Mouse (Mus musculus): ENCODE results near the gene Psme3. TPM values are rescaled to one million over a fixed set of nuclear protein-coding genes. Genes with fewer than 3 reads are reported as not detected.

The Psme3 gene
- 10 to 100 TPM; 74.0 to 80.6 TPM for total RNA-seq (2023)

DNA sequence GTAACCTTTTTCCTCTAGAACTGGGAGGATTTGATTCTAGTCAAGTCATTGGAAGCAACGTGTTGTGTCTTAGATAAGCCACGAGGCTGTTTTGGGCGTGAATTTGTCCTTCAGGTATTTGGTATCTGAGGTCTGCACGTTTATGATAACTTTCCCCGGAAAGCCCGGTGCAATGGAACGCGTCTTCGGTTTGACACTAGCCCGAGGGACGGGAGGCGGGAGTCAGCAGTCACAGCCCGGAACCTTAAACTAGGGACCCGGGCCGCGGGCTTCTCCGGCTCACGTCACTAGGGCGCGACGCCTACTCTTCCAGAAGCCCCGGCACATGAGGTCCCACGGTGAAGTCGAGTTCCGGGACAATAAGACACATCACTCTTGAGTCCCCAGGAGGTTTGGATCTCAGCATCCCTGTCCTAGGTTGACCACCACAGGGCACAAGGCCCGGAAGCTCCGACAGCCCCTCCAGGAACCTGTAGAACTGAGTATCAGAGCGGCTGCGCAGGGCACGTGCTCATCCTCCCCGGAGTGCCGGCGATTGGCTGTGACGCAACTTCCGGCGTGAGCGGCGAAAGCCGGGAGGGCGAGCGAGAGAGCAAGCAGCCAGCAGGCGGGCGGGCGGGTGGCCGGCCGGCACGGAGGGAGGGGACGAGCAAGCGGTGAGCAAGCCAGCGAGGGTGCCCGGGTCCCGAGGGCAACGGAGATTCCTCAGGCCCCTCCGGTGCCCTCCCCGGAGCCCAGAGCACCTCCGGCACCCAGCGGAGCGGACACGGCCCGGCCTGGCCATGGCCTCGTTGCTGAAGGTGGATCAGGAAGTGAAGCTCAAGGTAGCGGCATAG, at the start of gene Psme3:
TSS of gene Psme3 (plus strand) at position 549 of the 836 bp plus-strand sequence.

DNA sequence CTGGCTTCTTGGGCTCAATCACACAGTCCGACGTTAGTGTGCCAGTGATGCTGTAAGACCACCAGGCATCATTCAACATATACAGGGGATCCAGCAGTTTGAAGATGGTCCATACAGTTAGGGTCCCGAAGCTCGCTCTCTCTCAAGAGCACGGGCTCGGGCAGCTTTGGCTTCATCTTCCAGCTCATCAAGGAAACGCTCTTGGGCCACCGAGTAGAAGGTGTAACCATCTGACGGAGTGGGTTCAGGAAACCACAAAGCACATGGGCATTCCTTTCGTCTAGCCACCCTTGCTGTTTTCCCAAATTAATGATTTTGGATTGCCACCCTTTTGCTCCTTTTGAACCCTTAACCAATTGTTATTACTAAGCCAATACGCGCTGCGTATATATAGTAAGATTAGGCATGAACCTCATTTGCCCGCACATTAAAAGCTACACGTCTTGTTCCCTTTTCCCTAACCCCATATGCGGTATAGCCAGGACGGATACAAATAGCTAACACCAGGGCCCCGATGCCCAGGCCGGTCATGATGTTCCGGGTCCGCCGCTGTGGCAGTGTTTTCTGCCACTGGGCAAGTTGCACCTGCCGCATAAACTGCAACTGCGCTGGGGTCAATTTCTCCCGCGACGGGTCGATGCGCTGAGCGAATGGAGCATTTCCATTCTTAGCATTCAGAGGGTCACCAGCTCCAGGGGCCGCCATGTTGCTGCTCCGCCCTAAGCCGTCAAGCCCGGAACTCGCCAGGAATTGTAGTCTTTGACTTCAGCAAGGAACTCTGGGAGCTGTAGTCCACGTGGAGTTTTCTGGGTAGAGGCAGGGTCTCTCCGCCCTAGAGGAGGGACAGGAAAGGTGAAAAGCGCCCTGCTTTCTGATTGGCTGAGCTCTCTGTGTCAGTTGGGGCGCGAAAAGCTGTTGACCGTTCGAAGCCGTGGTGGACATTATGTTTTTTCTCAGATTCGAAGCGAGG, 37.5 kb upstream of the Psme3 start, which contains the start of the genes Cntd1 and Coa3:
TSS of gene Cntd1 (plus strand) at position 790 of the 970 bp plus-strand sequence.
TSS of gene Coa3 (minus strand) at position 892 of the 970 bp plus-strand sequence.

DNA sequence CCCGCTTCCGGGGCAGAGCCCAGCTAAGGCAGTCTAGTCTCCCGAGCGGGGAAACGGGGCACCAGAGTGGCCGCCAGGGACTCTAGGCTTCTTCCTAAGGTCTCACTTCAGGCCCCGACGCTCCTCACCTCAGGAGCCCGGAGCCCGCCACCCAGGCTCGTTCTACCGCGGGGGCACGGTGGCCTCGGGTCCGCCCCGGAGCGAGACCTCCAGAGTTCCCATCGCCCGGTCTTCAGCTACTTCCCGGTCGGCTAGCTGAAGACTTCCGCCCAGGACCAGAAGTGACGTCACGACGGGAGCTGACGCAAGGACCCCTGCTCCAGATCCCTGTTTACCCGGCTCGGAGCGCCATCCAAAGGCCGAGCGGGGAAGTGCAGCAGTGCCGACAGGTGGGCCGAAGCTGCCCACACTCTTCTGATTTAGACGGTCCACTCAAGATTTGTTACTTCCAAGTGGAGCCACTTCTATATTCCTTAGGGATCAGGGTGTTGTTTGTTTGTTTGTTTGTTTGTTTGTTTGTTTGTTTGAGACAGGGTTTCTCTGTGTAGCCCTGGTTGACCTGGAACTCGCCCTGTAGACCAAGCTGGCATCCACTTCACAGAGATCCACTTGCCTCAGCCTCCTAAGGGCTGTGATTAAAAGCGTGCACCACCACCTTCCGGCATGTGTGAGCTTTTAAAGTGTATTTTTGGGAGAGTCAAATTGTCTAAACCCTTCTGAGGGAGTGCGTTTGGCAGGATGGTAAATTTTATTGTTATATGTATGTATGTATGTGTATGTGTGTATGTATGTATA, 13.8 kb upstream of the Psme3 start, which contains the start of gene Becn1:
TSS of gene Becn1 (minus strand) at position 283 of the 795 bp plus-strand sequence.

DNA sequence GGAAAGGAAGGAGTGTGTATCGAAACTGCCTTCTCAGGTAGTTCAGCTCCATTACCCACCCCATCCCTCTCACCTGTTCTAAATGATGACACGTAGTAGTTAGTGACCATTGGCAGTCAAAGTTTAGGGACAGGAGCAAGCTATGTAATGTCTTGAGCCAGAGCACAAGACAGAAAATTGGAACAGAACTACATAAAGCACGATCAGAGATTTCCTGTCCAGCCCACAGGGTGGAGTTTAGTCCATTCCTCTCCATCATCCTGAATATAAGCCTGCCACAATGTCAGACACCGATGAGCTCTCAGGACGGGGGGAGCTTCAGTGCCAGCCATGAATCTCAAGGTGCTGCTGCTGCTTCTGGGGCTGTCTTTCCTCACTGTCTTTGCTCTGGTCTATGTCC, 8.8 kb downstream of the Psme3 start, which contains the start of gene Aoc2:
TSS of gene Aoc2 (plus strand) at position 301 of the 400 bp plus-strand sequence.

DNA sequence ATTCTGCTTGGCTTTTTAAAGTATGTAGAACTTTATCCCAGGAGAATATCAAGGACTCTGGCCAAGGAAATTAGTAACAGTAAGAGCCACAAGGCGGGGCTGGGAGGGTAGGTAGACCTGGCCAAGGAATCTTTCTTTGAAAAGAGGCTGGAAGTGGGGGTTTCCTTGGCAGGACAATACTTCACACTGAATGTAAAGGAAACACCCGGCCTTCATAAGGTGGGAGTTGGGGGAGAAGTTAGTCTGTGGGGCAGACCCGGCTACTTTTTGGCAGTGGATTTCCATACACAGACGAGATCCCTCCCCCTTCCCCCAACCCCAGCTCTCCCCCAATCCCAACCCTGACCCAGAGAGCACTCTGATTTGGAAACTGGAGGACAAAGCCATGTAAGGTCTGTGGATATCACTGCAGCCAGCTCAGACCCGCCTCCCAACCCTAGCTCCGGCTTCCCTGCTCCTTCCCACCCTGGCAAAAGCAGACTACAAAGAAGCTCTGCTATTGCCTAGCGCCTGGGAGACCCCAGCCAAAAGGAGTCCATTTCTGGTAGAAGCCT, 14.4 kb downstream of the Psme3 start, which contains the start of gene Aoc3:
TSS of gene Aoc3 (plus strand) at position 235 of the 554 bp plus-strand sequence.

DNA sequence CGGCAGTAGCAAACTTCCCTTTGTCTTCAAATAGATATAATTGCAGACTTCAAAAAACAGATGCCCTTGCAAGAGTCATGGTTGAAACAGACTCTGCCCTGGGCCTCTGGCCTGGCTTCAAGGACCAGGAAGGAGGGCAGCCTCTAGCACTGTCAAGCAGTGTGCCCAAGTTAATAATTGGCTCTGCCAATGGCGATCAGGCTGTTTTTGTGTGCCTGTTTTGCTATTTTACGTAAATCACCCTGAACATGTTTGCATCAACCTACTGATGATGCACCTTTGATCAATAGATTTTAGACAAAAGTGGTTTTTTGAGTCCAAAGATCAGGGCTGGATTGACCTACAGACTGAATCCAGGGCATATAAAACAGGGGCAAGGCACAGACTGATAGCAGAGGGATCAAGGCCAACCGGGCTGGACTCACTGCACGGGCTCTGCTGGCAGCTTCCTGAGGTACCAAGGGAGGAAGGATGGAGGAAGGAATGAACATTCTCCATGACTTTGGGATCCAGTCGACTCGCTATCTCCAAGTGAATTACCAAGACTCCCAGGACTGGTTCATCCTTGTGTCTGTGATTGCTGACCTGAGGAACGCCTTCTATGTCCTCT, 51.4 kb downstream of the Psme3 start, which contains the start of gene G6pc:
TSS of gene G6pc (plus strand) at position 236 of the 610 bp plus-strand sequence.

Other genes starting within 250 kb of the Psme3 start
- 10 to 100 TPM; 17.1 to 18.2 TPM for gene Naglu, start 246.2 kb upstream of the Psme3 start, total RNA-seq (2023)
- gene Hsd17b1, start 237.8 kb upstream of the Psme3 start, total RNA-seq (2023): under 1 TPM; 0.52 to 0.60 TPM
- 10 to 100 TPM; 11.9 to 13.8 TPM for gene Coasy, start 233.6 kb upstream of the Psme3 start, total RNA-seq (2023)
- 10 to 100 TPM; 32.7 to 34.7 TPM for gene Mlx, start 228.9 kb upstream of the Psme3 start, total RNA-seq (2023)
- gene Psmc3ip, start 220.8 kb upstream of the Psme3 start, total RNA-seq (2023): under 1 TPM; 0.52 to 0.71 TPM
- gene Retreg3, start 196.3 kb upstream of the Psme3 start, total RNA-seq (2023): 10 to 100 TPM; 45.1 to 49.4 TPM
- 1 to 10 TPM; 7.3 to 9.3 TPM for gene Tubg1, start 196.3 kb upstream of the Psme3 start, total RNA-seq (2023)
- under 1 TPM; 0.61 to 0.76 TPM for gene Tubg2, start 160.3 kb upstream of the Psme3 start, total RNA-seq (2023)
- gene Cntnap1, start 145.7 kb upstream of the Psme3 start, total RNA-seq (2023): 1 to 10 TPM; 1.2 to 1.8 TPM
- 1 to 10 TPM; 8.2 to 9.4 TPM for gene Plekhh3, start 144.9 kb upstream of the Psme3 start, total RNA-seq (2023)
- 1 to 10 TPM in 1 of 2 experiments, not detected in 1; 1.0 TPM for gene Ccr10, start 140.8 kb upstream of the Psme3 start, total RNA-seq (2023)
- gene Ezh1, start 89.8 kb upstream of the Psme3 start, total RNA-seq (2023): 10 to 100 TPM; 55.4 to 58.7 TPM
- gene Ramp2, start 70.2 kb upstream of the Psme3 start, total RNA-seq (2023): not detected
- 10 to 100 TPM; 61.8 to 65.1 TPM for gene Vps25, start 62.5 kb upstream of the Psme3 start, total RNA-seq (2023)
- under 1 TPM in 1 of 2 experiments, not detected in 1; 0.21 TPM for gene Wnk4, start 55.6 kb upstream of the Psme3 start, total RNA-seq (2023)
- not detected for gene Cntd1, start 37.2 kb upstream of the Psme3 start, total RNA-seq (2023)
- 10 to 100 TPM; 37.7 to 38.0 TPM for gene Coa3, start 37.1 kb upstream of the Psme3 start, total RNA-seq (2023)
- 100 to 1,000 TPM; 158 to 172 TPM for gene Becn1, start 13.9 kb upstream of the Psme3 start, total RNA-seq (2023)
- 1 to 10 TPM; 3.5 to 4.1 TPM for gene Aoc2, start 8.8 kb downstream of the Psme3 start, total RNA-seq (2023)
- not detected for gene Aoc3, start 14.4 kb downstream of the Psme3 start, total RNA-seq (2023)
- gene G6pc, start 51.3 kb downstream of the Psme3 start, total RNA-seq (2023): not detected
- gene Aarsd1, start 101.4 kb downstream of the Psme3 start, total RNA-seq (2023): 10 to 100 TPM in 1 of 2 experiments, 1 to 10 TPM in 1; 9.5 to 13.1 TPM
- gene Gm27029, start 108.6 kb downstream of the Psme3 start, total RNA-seq (2023): under 1 TPM in 1 of 2 experiments, not detected in 1; 0.66 TPM
- gene Rundc1, start 108.9 kb downstream of the Psme3 start, total RNA-seq (2023): 10 to 100 TPM; 12.3 to 12.9 TPM
- under 1 TPM; 0.36 to 0.73 TPM for gene Ptges3l, start 109.1 kb downstream of the Psme3 start, total RNA-seq (2023)
- gene Rpl27, start 126.1 kb downstream of the Psme3 start, total RNA-seq (2023): 100 to 1,000 TPM in 1 of 2 experiments, 10 to 100 TPM in 1; 49.3 to 126 TPM
- gene Ifi35, start 132.2 kb downstream of the Psme3 start, total RNA-seq (2023): 10 to 100 TPM; 53.4 to 61.1 TPM
- gene Rnd2, start 148.8 kb downstream of the Psme3 start, total RNA-seq (2023): 1 to 10 TPM in 1 of 2 experiments, under 1 TPM in 1; 0.94 to 1.6 TPM
- gene Vat1, start 150.0 kb downstream of the Psme3 start, total RNA-seq (2023): 10 to 100 TPM; 31.7 to 40.3 TPM
- gene Brca1, start 235.7 kb downstream of the Psme3 start, total RNA-seq (2023): 1 to 10 TPM in 1 of 2 experiments, under 1 TPM in 1; 0.76 to 1.1 TPM
- 100 to 1,000 TPM; 101 to 115 TPM for gene Nbr1, start 235.9 kb downstream of the Psme3 start, total RNA-seq (2023)

Data from monocyte, adult 59 days (primary cell).